ENCODE assay signal across 22 mouse cellular contexts in genomic region chr8:118848021-118848420, GRCm38 (mm10).
DNase-seq lines count a peak whose midpoint lies in the region; ATAC-seq lines count a peak whose summit lies in the region.
"Had no signal": no experiment of that assay in that cellular context is flagged by ENCODE, and none has a peak within 500 bp of the region (broad histone marks: within the 10 kb centered on the region; RNA-seq: fewer than 3 reads in every experiment).

No protein-coding gene starts in this region.

- no peaks in the 10 kb centered on the region for H3K4me1 ChIP-seq in kidney, embryonic 16.5 days (ENCODE audit: insufficient read depth, low read length)
- H3K4me1 ChIP-seq: embryonic facial prominence, embryonic 15.5 days; heart, embryonic 12.5 days had no signal

- ATAC-seq in kidney, embryonic 16.5 days (ENCODE audit: low FRiP score, low TSS enrichment): no peak
- ATAC-seq in CD4-positive, CD25-positive, alpha-beta regulatory T cell, adult 4 months: no peak
- ATAC-seq: forebrain, embryonic 14.5 days had no signal

- WGBS in kidney, embryonic 16.5 days: 43% methylated on average over 5 of the region's 5 CpGs

- DNase-seq in kidney, adult 18-20 months: peak; percentile 31
- DNase-seq in left cerebral cortex, adult 11 months (ENCODE audit: low spot score): peak; percentile 22
- no peak for DNase-seq in left cerebral cortex, adult 9 months (ENCODE audit: low spot score in 2 of 2)
- DNase-seq in brain, adult 2 months (ENCODE audit: low read depth, low spot score): peak; percentile 75
- peak; percentile 61 to 77 for DNase-seq in kidney, postnatal 25 days
- DNase-seq in gastrocnemius, postnatal 36 days: no peak
- DNase-seq: adrenal gland, adult 8-10 months; adrenal gland, postnatal 36 days; cerebellum, adult 11 months; cerebellum, adult 8-10 months; cerebellum, postnatal 14 days; embryo, embryonic 11 days had no signal

- H3K4me2 ChIP-seq in kidney, embryonic 16.5 days (replicated peaks; ENCODE audit: low read depth, low read length): no peak overlapping the region
- H3K4me2 ChIP-seq: embryonic facial prominence, embryonic 15.5 days; heart, embryonic 12.5 days; hindbrain, embryonic 14.5 days had no signal

- peaks cover 2% of the 10 kb centered on the region; the same call in 1 of the 2 replicates for H3K9me3 ChIP-seq in kidney, embryonic 16.5 days (ENCODE audit: low read length)
- H3K9me3 ChIP-seq: embryonic facial prominence, embryonic 15.5 days; forebrain, embryonic 10.5 days; heart, embryonic 12.5 days; hindbrain, embryonic 10.5 days had no signal

- no peaks in the 10 kb centered on the region for H3K36me3 ChIP-seq in kidney, embryonic 16.5 days (ENCODE audit: insufficient read depth, low read length)
- H3K36me3 ChIP-seq: embryonic facial prominence, embryonic 15.5 days; forebrain, embryonic 10.5 days; heart, embryonic 12.5 days; hindbrain, embryonic 10.5 days had no signal

- intact Hi-C loops in gastrocnemius, postnatal 36 days (cut with DNase I): no loop called here

- no peak overlapping the region for H3K27ac ChIP-seq in kidney, embryonic 16.5 days (ENCODE audit: low read length)
- H3K27ac ChIP-seq: embryonic facial prominence, embryonic 15.5 days; forebrain, embryonic 10.5 days; hindbrain, embryonic 10.5 days; hindbrain, embryonic 14.5 days had no signal

- no peak overlapping the region for H3K9ac ChIP-seq in kidney, embryonic 16.5 days (replicated peaks; ENCODE audit: low read length)
- H3K9ac ChIP-seq: embryonic facial prominence, embryonic 15.5 days; heart, embryonic 12.5 days; hindbrain, embryonic 14.5 days had no signal

- peaks cover 8% of the 10 kb centered on the region; the same call in 1 of the 2 replicates for H3K27me3 ChIP-seq in kidney, embryonic 16.5 days (ENCODE audit: insufficient read depth, low read length)
- H3K27me3 ChIP-seq: CH12.LX; embryonic facial prominence, embryonic 15.5 days; heart, embryonic 12.5 days had no signal

- H3K4me3 ChIP-seq in kidney, embryonic 16.5 days (ENCODE audit: low read length): no peak overlapping the region
- H3K4me3 ChIP-seq: embryonic facial prominence, embryonic 15.5 days; erythroblast, embryonic 14.5 days; forebrain, embryonic 10.5 days; heart, embryonic 12.5 days; hindbrain, embryonic 10.5 days had no signal

Comparison
In these comparisons a context has a peak if more than half of its experiments do, and no peak if none do; other contexts are left out.
1. DNase-seq: peak in kidney, adult 18-20 months (single experiment), left cerebral cortex, adult 11 months (single experiment), brain, adult 2 months (single experiment) and kidney, postnatal 25 days (2 of 2); none in left cerebral cortex, adult 9 months (0 of 2) and gastrocnemius, postnatal 36 days (0 of 2).